In genomic region chr13:44979433-44979832, GRCm38 (mm10) we compare ENCODE assay signal across 22 mouse cellular contexts. TPM values are rescaled to one million over a fixed set of nuclear protein-coding genes. Genes with fewer than 3 reads are reported as not detected.
DNase-seq lines count a peak whose midpoint lies in the region; ATAC-seq lines count a peak whose summit lies in the region.
"Had no signal": no experiment of that assay in that cellular context is flagged by ENCODE, and none has a peak within 500 bp of the region (broad histone marks: within the 10 kb centered on the region; RNA-seq: fewer than 3 reads in every experiment).

No protein-coding gene starts in this region.

- peaks cover 90% of the 10 kb centered on the region for H3K4me1 ChIP-seq in megakaryocyte, embryonic 14.5 days

- H3K9me3 ChIP-seq in megakaryocyte, embryonic 14.5 days: no peaks in the 10 kb centered on the region
- H3K9me3 ChIP-seq: G1E had no signal

- H3K36me3 ChIP-seq in megakaryocyte, embryonic 14.5 days (replicated peaks; ENCODE audit: low read length): peaks cover 57% of the 10 kb centered on the region

- peak; percentile 52 for DNase-seq in heart, adult 11 months
- DNase-seq in heart, postnatal 4 days: no peak
- DNase-seq in 416B (ENCODE audit: low read depth): peak; percentile 53
- no peak for DNase-seq in embryo, embryonic 10 days (ENCODE audit: low spot score)
- DNase-seq: adrenal gland, adult 2 months; adrenal gland, adult 8-10 months; adrenal gland, postnatal 10 days; adrenal gland, postnatal 14 days; adrenal gland, postnatal 25 days; adrenal gland, postnatal 36 days; B cell, adult 2 months; cerebellum, adult 11 months; cerebellum, adult 11-12 months; cerebellum, adult 18-20 months; cerebellum, adult 2 months had no signal

- H3K27me3 ChIP-seq in megakaryocyte, embryonic 14.5 days (replicated peaks): no peaks in the 10 kb centered on the region
- H3K27me3 ChIP-seq: CH12.LX, Patski had no signal

- peak overlapping the region; percentile 19 for H3K4me3 ChIP-seq in megakaryocyte, embryonic 14.5 days (replicated peaks)

- no peak for ATAC-seq in megakaryocyte, adult 5-6 weeks (ENCODE audit: poor library complexity, severe bottlenecking)
- ATAC-seq: activated CD4-positive, CD25-positive, alpha-beta regulatory T cell, adult 4 months; CD4-positive, CD25-positive, alpha-beta regulatory T cell, adult 4 months; Patski had no signal

RNA-seq across cellular contexts. Expression of gene Dtnbp1, which starts 22.5 kb away (rescaled TPM):
- 10 to 100 TPM; 74.4 to 76.0 TPM for total RNA-seq in heart, postnatal 4 days (2021)
- polyA plus RNA-seq in megakaryocyte, embryonic 14.5 days (2012; ENCODE audit: insufficient read depth, low replicate concordance): 36.9 and 63.7 TPM in 2 replicates
- 41.5 and 50.7 TPM in 2 replicates for total RNA-seq in megakaryocyte, adult 5-6 weeks (2015)
- 37.2 and 39.8 TPM in 2 replicates for total RNA-seq in megakaryocyte, adult 5-6 weeks (2017)

Comparison
In these comparisons a context has a peak if more than half of its experiments do, and no peak if none do; other contexts are left out.
1. DNase-seq: peak in heart, adult 11 months (single experiment) and 416B (single experiment); none in heart, postnatal 4 days (single experiment) and embryo, embryonic 10 days (single experiment).